1 mouse cellular context compared by ENCODE assay signal in genomic region chr11:120763121-120763999, GRCm38 (mm10).
A peak's percentile ranks its signal among the peaks of the same experiment; 100 is the strongest.
TF ChIP-seq lines count a peak whose summit lies in the region.

No protein-coding gene starts in this region.

TF ChIP-seq in myocyte, 11 proteins besides CTCF, POLR2A, EP300 and RAD21:
- TF ChIP-seq MYOG (IDR thresholded peaks at IDR 0.05; ENCODE audit: control insufficient read depth in 1 of 3, insufficient read depth in 1 of 3, insufficient read length in 2 of 3, low read depth in 2 of 3): peak in 1 of 3 experiments; percentile 18
